Mouse (Mus musculus): ENCODE data around the gene Ubl7. TPM values are rescaled to one million over a fixed set of nuclear protein-coding genes. Genes with fewer than 3 reads are reported as not detected.

Gene Ubl7
- total and polyA plus RNA-seq, 3 experiments = 22.7 to 89.6 TPM; not detected in 1

- Histone ChIP-seq H3K4me1 (ENCODE audit: control insufficient read depth in 1 of 2, insufficient read depth in 2 of 2, low read length in 2 of 2) (no peaks in the 10 kb centered on the region), H3K9me3 (replicated peaks; ENCODE audit: insufficient read depth, low read length) (no peaks in the 10 kb centered on the region), H3K27me3 (ENCODE audit: control insufficient read depth in 1 of 2, insufficient read depth in 2 of 2, low read length in 2 of 2) (0 out of 4 replicates have a peak, but pooled peaks cover 0 to 2% of the 10 kb centered on the region in 2 experiments), H3K4me3 (ENCODE audit: control insufficient read depth in 1 of 2, insufficient read depth in 1 of 2, low read depth in 2 of 2, low read length in 2 of 2) (no peak overlapping the region), H3K27ac (ENCODE audit: control insufficient read depth, low read depth, low read length) (no peak overlapping the region), H3K79me2 (ENCODE audit: control insufficient read depth, insufficient read depth, low read length, poor library complexity) (no peaks in the 10 kb centered on the region), H3K36me3 (ENCODE audit: control insufficient read depth in 1 of 2, insufficient read depth in 2 of 2, low read length in 2 of 2) (no peaks in the 10 kb centered on the region), H3K9ac (ENCODE audit: control insufficient read depth, low read depth, low read length, poor library complexity, severe bottlenecking) (no peak overlapping the region)
- DNase-seq (ENCODE audit: low read depth, low spot score) = no peak
- TF ChIP-seq ZNF384 (IDR thresholded peaks at IDR 0.05; ENCODE audit: low read depth, low read length) = no peak
- TF ChIP-seq CHD2 (IDR thresholded peaks at IDR 0.05; ENCODE audit: low read length) = no peak
- TF ChIP-seq USF1 (IDR thresholded peaks at IDR 0.05; ENCODE audit: low read depth, low read length) = no peak
- no peak for TF ChIP-seq POLR2AphosphoS2 (IDR thresholded peaks at IDR 0.05; ENCODE audit: low read length)
- TF ChIP-seq ZKSCAN1 (IDR thresholded peaks at IDR 0.05; ENCODE audit: low read depth, low read length) = no peak
- no peak for TF ChIP-seq RCOR1 (IDR thresholded peaks at IDR 0.05; ENCODE audit: low read depth, low read length)
- TF ChIP-seq TCF12 (IDR thresholded peaks at IDR 0.05; ENCODE audit: low read depth, low read length) = no peak
- no peak for TF ChIP-seq USF2 (IDR thresholded peaks at IDR 0.05; ENCODE audit: borderline replicate concordance in 1 of 2, insufficient read depth in 1 of 2, low read depth in 1 of 2, low read length in 2 of 2)
- TF ChIP-seq MYC (IDR thresholded peaks at IDR 0.05; ENCODE audit: low read depth, low read length) = no peak
- TF ChIP-seq HCFC1 (IDR thresholded peaks at IDR 0.05; ENCODE audit: low read depth, low read length) = no peak
- no peak for TF ChIP-seq POLR2AphosphoS5 (IDR thresholded peaks at IDR 0.05; ENCODE audit: borderline replicate concordance, low read depth, low read length)
- TF ChIP-seq TAL1 (IDR thresholded peaks at IDR 0.05; ENCODE audit: low read length) = no peak
Measured at GRCm38 (mm10) chr9:57940349-57940794, 29.6 kb downstream of the Ubl7 start.

DNA sequence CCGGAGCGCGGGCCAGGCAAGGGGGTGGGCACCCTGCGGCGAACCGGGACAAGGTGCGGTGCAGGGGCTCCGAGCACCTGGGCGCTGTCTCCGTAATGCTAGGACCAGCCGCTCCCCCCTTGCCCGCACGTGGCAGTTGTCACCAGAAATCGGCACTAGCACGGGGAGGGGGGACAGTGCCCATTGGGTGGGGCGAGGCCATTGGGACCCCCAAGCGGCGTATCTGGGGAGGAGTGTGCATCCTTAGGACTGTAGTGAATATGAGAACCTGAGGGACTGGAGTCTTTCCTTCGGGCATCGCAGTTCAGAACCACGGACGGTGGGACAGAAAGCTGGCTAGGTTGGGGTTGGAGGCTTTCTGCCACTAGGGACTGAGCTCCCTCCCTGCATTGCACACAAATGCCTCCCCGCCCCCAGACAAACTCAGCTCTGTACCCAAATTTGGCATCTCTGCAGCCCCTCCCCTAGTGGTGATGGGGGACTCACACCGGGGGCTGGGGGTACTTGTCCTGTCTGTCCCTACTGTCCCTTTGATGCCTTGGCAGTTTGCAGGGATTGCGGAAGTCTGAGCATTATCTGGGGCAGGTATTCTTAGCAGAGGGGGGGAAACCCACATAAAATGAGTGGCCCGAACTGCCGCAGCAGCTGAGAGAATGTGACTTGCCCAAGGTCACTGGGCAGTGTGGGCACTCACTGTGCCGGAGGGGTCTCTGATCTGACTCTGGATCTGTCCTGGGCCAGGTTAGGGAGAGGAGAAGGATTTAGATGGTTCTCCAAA lies 30.3 kb downstream of the Ubl7 start:
- H3K79me2 ChIP-seq (ENCODE audit: control insufficient read depth, insufficient read depth, low read length, poor library complexity) = no peaks in the 10 kb centered on the region
- 0 out of 4 replicates have a peak, but pooled peaks cover 0 to 2% of the 10 kb centered on the region in 2 experiments for H3K27me3 ChIP-seq (ENCODE audit: control insufficient read depth in 1 of 2, insufficient read depth in 2 of 2, low read length in 2 of 2)
- no peaks in the 10 kb centered on the region for H3K9me3 ChIP-seq (replicated peaks; ENCODE audit: insufficient read depth, low read length)
- TF ChIP-seq MXI1 (IDR thresholded peaks at IDR 0.05; ENCODE audit: low read depth, low read length) = no peak
- TF ChIP-seq TCF12 (IDR thresholded peaks at IDR 0.05; ENCODE audit: low read depth, low read length) = no peak
- no peaks in the 10 kb centered on the region for H3K36me3 ChIP-seq (ENCODE audit: control insufficient read depth in 1 of 2, insufficient read depth in 2 of 2, low read length in 2 of 2)
- H3K9ac ChIP-seq (ENCODE audit: control insufficient read depth, low read depth, low read length, poor library complexity, severe bottlenecking) = no peak overlapping the region
- no peak overlapping the region for H3K27ac ChIP-seq (ENCODE audit: control insufficient read depth, low read depth, low read length)
- H3K4me3 ChIP-seq (ENCODE audit: control insufficient read depth in 1 of 2, insufficient read depth in 1 of 2, low read depth in 2 of 2, low read length in 2 of 2) = no peak overlapping the region
- DNase-seq (ENCODE audit: low read depth, low spot score) = no peak
- no peaks in the 10 kb centered on the region for H3K4me1 ChIP-seq (ENCODE audit: control insufficient read depth in 1 of 2, insufficient read depth in 2 of 2, low read length in 2 of 2)

All from MEL (cell line).